Mouse (Mus musculus): Measurements from ENCODE around the gene Igsf21. TPM values are rescaled to one million over a fixed set of nuclear protein-coding genes. Genes with fewer than 3 reads are reported as not detected.

Igsf21 gene
- polyA plus RNA-seq, 1 experiment from 2014 or later: 50.8 TPM

DNA sequence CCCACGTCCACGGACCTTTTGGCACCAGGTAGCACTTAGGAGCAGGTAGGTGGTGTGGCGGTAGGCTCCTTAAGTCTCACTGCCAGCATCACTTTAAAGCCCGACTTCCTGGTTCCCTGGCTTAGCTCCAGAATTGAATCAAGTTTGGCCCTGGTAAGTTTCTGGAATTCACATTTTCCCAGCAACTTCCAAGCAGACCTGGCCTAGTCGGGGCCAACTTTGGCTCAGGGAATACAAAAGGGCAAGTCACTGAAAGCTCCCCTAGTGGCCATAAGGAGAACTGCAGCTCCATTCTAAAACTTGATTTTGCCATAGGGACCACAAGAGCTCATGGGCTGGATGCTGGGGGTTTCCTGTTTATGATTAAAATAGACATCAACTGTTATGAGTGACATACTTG, 145.5 kb downstream of the Igsf21 start:
- Histone ChIP-seq H3K27ac (replicated peaks) (no peak overlapping the region), H3K9me3 (no peaks in the 10 kb centered on the region), H3K27me3 (no peaks in the 10 kb centered on the region), H3K4me3 (no peak overlapping the region), H3K4me1 (peaks cover 36% of the 10 kb centered on the region), H3K36me3 (no peaks in the 10 kb centered on the region), H3K4me2 (replicated peaks) (no peak overlapping the region), H3K9ac (replicated peaks) (no peak overlapping the region)
- WGBS: 74% methylated on average over 5 of the region's 5 CpGs
- no peak for ATAC-seq (replicated peaks)

DNA sequence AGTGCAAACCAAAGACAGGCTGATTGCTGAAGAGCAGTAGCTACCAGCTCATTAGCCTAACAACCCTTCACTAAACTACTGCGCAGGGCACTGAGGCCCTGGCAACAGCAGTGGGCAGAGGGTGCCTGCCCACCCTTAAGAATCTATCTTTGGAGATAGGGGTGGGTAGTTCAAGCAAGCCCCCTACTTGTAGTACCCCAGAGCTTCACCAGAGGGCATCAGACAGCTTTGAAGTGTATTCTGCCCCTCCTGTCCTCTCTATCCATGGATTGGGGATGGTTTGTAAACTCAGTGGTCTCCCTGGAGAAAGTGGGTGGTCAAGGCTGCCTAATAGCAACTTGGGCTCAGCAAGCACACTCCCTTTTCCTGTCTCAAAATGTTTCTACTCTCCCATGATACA, 146.4 kb downstream of the Igsf21 start:
- Histone ChIP-seq H3K9ac (replicated peaks) (no peak overlapping the region), H3K4me1 (peaks cover 39% of the 10 kb centered on the region), H3K27ac (replicated peaks) (no peak overlapping the region), H3K36me3 (no peaks in the 10 kb centered on the region), H3K9me3 (no peaks in the 10 kb centered on the region), H3K27me3 (no peaks in the 10 kb centered on the region), H3K4me2 (replicated peaks) (no peak overlapping the region), H3K4me3 (no peak overlapping the region)
- WGBS: 48% methylated on average over 1 of the region's 1 CpGs
- no peak for ATAC-seq (replicated peaks)

DNA sequence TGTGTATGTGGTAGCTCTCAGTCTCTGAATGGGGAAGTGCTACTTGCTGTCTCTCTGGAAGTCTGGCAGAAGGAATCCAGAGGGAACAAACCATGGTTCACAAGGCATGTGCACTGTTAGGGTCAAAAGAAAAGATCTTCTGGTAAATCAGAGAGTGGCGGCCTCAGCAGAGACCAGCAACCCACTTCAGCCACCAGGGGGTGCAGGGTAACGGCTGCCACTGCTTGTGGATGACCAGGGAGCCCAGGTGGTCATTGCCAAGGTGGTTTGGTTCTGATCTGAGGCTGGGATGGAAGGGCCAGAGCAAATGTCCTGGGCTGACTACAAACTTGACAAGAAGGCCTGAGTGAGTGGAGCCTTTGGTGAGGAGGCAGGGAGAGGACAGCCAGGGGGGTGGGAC, 150.3 kb downstream of the Igsf21 start:
- WGBS: 53% methylated on average over 2 of the region's 2 CpGs
- Histone ChIP-seq H3K27me3 (no peaks in the 10 kb centered on the region), H3K4me3 (no peak overlapping the region), H3K9me3 (no peaks in the 10 kb centered on the region), H3K9ac (replicated peaks) (no peak overlapping the region), H3K4me2 (replicated peaks) (no peak overlapping the region), H3K4me1 (peaks cover 17% of the 10 kb centered on the region), H3K27ac (replicated peaks) (no peak overlapping the region), H3K36me3 (no peaks in the 10 kb centered on the region)
- ATAC-seq (replicated peaks): no peak

DNA sequence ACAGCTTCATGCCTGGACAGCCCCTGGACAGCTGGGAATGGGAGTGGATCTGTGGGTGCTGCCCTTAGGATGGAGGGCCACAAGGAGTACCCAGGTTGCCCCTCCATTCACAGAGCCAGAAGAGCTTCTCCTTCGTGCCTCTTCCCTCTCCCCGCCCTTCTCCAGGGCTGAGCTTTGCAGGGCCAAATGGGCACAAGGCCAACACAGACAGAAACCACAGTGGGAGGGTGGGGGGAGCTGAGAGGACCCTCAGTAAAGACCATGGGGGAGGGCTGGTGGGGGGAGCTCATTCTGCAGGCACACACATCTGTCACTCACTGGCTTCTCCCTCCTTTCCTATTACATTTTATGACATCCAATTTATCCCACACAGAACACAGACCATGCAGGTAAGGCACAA, 151.7 kb downstream of the Igsf21 start:
- Histone ChIP-seq H3K9ac (replicated peaks) (no peak overlapping the region), H3K27me3 (no peaks in the 10 kb centered on the region), H3K9me3 (no peaks in the 10 kb centered on the region), H3K27ac (replicated peaks) (no peak overlapping the region), H3K4me2 (replicated peaks) (no peak overlapping the region), H3K4me1 (peaks cover 17% of the 10 kb centered on the region), H3K36me3 (no peaks in the 10 kb centered on the region), H3K4me3 (no peak overlapping the region)
- no peak for ATAC-seq (replicated peaks)
- 37% methylated on average over 2 of the region's 2 CpGs for WGBS

DNA sequence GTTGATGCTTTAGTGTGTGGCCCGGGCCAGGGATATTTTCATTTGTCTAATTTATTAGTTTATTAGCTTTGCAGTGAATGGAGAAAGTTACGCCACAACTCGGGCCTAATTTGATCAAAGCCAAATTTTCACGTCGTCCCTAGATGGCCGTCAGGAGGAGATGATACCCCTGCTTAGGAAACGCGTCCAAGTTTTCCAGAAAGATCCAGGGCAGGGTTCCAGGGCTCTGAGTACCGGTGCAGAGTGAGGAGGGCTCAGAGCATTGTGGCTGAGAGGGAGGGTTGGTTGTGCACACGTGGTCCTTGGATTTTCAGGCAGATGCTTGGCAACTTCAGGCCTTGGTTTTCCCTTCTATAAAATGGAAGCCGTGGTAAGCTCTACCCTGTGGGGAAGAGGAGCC, 154.2 kb downstream of the Igsf21 start:
- no peak for ATAC-seq (replicated peaks)
- no peak overlapping the region for H3K4me2 ChIP-seq (replicated peaks)
- H3K36me3 ChIP-seq: no peaks in the 10 kb centered on the region
- no peak overlapping the region for H3K4me3 ChIP-seq
- H3K9ac ChIP-seq (replicated peaks): no peak overlapping the region
- H3K9me3 ChIP-seq: no peaks in the 10 kb centered on the region
- WGBS: 65% methylated on average over 11 of the region's 11 CpGs
- peaks cover 14% of the 10 kb centered on the region for H3K4me1 ChIP-seq
- no peak overlapping the region for H3K27ac ChIP-seq (replicated peaks)
- no peaks in the 10 kb centered on the region for H3K27me3 ChIP-seq

DNA sequence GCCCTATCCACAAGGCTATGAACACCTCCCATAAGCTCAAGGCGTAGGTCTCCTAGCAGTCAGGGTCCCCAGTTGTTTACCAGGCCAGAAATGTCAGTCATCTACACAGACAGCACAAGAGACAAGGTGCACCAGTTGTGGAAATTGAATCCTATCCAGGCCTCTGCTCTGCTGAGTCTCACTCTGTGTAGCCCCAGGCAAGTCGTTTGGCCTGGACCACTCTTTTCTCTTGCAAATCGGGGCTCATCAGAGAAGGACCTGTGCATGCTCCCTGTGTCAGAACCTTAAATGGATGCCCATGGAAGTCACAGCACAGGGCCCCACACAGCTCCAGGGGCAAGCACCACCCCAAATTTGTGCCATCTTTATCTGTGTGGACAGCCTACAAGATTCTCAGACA, 154.9 kb downstream of the Igsf21 start:
- Histone ChIP-seq H3K27ac (replicated peaks) (no peak overlapping the region), H3K9ac (replicated peaks) (no peak overlapping the region), H3K36me3 (no peaks in the 10 kb centered on the region), H3K27me3 (no peaks in the 10 kb centered on the region), H3K9me3 (no peaks in the 10 kb centered on the region), H3K4me2 (replicated peaks) (no peak overlapping the region), H3K4me1 (peaks cover 14% of the 10 kb centered on the region), H3K4me3 (no peak overlapping the region)
- ATAC-seq (replicated peaks): no peak
- WGBS: 54% methylated on average over 3 of the region's 3 CpGs

DNA sequence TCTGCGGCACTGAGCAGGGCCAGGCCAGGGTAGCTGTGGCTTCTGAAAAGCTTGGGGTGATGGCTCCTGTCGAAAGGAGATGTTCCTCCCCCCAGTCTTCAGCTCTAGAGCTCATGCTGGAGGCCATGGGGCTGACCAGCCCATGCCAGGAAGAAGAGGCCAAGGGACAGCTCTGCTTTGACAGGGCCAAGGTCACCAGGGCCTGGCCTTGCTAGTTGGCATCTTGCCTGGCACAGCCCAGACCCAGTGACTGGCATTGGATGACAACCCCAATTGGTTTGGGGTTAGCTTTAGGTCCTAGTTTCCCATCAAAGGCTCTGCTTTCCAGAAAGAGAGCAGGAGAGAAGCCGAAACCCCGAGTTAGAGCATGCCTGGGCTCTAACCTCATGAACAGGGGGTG, 156.9 kb downstream of the Igsf21 start:
- ATAC-seq (replicated peaks): no peak
- Histone ChIP-seq H3K4me3 (no peak overlapping the region), H3K4me2 (replicated peaks) (no peak overlapping the region), H3K36me3 (no peaks in the 10 kb centered on the region), H3K27ac (replicated peaks) (no peak overlapping the region), H3K9me3 (no peaks in the 10 kb centered on the region), H3K9ac (replicated peaks) (no peak overlapping the region), H3K4me1 (peaks cover 5% of the 10 kb centered on the region), H3K27me3 (no peaks in the 10 kb centered on the region)
- WGBS: 86% methylated on average over 4 of the region's 4 CpGs

DNA sequence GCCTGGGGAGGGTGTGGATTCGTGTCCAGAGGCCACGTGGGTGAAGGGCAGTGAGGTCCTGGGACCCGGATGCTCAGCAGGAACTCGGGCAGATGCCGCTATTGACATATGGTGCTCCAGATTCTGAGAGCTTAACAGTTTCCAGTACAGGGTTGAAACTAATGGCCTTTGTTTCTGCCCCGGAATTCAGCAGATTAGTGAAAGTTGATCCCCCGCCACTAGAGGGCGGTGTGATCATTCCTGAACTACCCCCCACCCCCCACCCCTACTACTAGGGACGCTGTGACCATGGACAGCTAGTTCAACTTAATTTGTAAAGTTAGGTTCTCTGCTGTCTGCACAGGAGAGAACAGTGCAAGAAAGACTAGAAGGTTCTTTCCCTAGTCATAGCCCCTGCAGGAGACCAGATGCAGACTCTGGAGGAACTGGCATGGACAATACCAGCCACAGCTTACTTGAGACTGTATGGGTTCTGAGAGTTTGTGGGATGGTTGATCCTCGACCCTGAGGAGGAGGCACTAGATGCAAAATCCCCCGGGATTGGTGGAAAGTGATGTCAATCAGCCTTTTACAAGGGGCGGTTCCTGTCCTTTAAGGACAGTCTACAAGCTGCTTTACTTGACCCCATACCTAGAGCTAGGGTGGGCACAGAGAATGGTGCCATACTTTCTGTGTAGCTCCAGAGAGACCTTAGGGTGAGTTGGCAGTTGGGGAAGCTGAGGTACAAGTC, 157.7 kb downstream of the Igsf21 start:
- WGBS: 81% methylated on average over 12 of the region's 12 CpGs

DNA sequence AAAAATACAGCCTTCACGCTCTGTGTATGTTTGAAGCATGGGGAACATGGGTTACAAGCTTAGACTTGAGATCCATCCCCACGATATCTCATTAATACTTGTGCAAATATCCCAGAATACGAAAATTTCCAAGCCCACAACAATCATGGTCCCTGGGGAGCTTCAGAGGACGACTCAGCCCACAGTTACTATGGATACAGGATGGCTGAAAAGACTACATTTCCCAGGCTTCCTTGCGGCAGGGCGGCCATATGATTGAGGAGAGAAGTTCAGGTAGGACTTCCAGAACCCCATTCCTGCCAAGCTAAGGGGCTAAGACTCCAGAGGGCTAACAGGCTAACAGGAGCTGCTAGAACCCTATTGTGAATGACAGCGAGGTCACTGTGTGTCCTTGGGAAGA, 160.4 kb downstream of the Igsf21 start:
- Histone ChIP-seq H3K9me3 (no peaks in the 10 kb centered on the region), H3K4me1 (peaks cover 14% of the 10 kb centered on the region), H3K9ac (replicated peaks) (no peak overlapping the region), H3K36me3 (no peaks in the 10 kb centered on the region), H3K4me3 (no peak overlapping the region), H3K4me2 (replicated peaks) (no peak overlapping the region), H3K27ac (replicated peaks) (no peak overlapping the region), H3K27me3 (no peaks in the 10 kb centered on the region)
- ATAC-seq (replicated peaks): no peak
- 62% methylated on average over 7 of the region's 7 CpGs for WGBS

More for the DNA sequence above, 157.7 kb downstream of the Igsf21 start:
- H3K27ac ChIP-seq (replicated peaks): no peak overlapping the region
- peaks cover 10% of the 10 kb centered on the region for H3K4me1 ChIP-seq
- no peaks in the 10 kb centered on the region for H3K36me3 ChIP-seq
- no peak overlapping the region for H3K9ac ChIP-seq (replicated peaks)
- no peaks in the 10 kb centered on the region for H3K27me3 ChIP-seq
- ATAC-seq (replicated peaks): no peak
- no peak overlapping the region for H3K4me2 ChIP-seq (replicated peaks)
- H3K9me3 ChIP-seq: no peaks in the 10 kb centered on the region
- H3K4me3 ChIP-seq: no peak overlapping the region

DNA sequence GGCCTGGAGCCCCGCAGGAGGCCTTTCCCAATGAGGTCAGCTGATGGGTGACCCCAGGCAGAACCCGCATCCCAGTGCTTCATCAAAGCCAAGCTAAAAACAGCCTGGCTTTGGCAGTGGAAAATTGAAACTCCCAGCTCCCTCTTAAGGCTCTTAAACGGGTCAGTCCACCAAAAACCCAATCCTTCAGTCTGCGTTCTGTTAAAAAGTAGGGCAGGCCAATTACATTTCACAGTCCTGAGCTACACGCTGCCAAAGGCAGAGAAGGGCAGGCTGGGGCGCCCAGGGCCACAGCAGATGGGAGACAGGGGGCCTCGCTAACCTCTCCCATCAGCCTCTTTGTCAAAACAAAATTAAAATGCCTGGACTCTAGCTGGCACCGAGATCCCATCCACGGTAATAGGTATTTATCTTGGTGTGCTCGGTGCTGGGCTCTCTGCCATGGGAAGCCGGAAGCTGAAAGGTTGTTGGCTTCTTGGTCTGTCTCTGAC, 162.0 kb downstream of the Igsf21 start:
- no peaks in the 10 kb centered on the region for H3K9me3 ChIP-seq
- H3K27ac ChIP-seq (replicated peaks): peak overlapping the region; percentile 53
- H3K27me3 ChIP-seq: no peaks in the 10 kb centered on the region
- ATAC-seq (replicated peaks): no peak
- no peak overlapping the region for H3K4me3 ChIP-seq
- no peaks in the 10 kb centered on the region for H3K36me3 ChIP-seq
- peaks cover 14% of the 10 kb centered on the region for H3K4me1 ChIP-seq
- H3K9ac ChIP-seq (replicated peaks): no peak overlapping the region
- WGBS: 27% methylated on average over 11 of the region's 11 CpGs
- no peak overlapping the region for H3K4me2 ChIP-seq (replicated peaks)

DNA sequence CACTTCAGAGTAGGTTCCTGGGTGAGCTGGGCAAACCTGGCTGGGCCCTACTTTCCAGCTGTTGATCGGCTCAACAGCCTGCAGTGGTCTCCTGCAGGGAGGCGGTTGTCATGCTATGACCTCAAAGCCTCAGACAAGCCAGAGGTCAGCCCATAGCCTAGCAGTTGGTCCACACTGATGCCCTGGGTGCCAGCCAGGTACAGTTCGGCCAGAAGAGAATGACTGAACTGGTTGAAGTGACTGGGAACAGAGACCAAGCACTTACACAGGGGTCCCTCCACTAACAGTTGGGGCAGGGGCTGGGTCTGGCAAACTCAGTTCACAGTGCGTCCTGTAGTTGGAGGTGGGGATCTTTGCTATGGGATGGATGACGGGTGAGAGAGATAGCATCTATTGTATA, 162.5 kb downstream of the Igsf21 start:
- Histone ChIP-seq H3K36me3 (no peaks in the 10 kb centered on the region), H3K9me3 (no peaks in the 10 kb centered on the region), H3K27ac (replicated peaks) (peak overlapping the region; percentile 53; the same call in 1 of the 2 replicates), H3K4me2 (replicated peaks) (no peak overlapping the region), H3K27me3 (no peaks in the 10 kb centered on the region), H3K4me1 (peaks cover 14% of the 10 kb centered on the region), H3K4me3 (no peak overlapping the region), H3K9ac (replicated peaks) (no peak overlapping the region)
- no peak for ATAC-seq (replicated peaks)
- 85% methylated on average over 5 of the region's 5 CpGs for WGBS

DNA sequence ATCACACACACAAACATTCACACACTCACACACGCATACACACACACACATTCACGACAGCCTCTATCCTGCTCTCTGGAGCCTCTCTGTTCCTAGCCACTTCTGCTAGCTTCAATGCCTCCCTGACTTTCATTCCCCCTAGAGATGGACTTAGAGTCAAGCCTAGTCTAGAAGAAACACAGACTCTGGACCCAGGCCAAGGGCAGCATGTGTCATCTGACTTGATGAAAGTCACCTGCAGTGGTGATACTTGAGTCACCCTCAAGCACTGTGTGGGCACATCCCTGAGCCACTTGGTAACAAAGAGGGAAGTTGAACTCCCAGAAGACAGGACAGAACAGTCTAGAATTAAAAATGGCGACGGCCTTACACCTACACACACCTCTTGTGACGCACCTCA, 168.2 kb downstream of the Igsf21 start:
- whole genome bisulfite sequencing: 87% methylated on average over 5 of the region's 5 CpGs
- ATAC-seq (replicated peaks): no peak

DNA sequence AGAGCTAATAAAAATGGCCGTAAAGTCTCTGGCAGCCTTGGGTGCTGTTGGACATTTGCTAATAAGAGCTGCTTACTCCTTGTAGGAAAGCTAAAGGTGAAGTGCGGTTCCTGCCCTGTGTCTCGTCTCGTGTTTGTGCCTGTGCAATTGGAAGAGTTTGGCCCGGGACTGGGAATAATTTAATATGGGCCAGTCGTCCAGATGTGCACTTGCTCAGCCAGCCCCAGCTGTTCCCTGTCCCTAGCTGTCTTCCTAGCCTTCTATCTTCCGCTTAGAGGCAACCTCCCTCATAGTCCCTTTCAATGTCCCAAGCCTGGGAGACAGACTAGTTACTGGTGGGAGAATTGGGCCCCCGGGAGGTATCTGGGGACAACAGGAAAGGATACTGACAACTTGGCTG, 169.0 kb downstream of the Igsf21 start:
- no peak for ATAC-seq (replicated peaks)
- Histone ChIP-seq H3K36me3 (no peaks in the 10 kb centered on the region), H3K4me1 (peaks cover 22% of the 10 kb centered on the region), H3K9me3 (no peaks in the 10 kb centered on the region), H3K4me3 (no peak overlapping the region), H3K27me3 (no peaks in the 10 kb centered on the region), H3K9ac (replicated peaks) (no peak overlapping the region), H3K4me2 (replicated peaks) (no peak overlapping the region), H3K27ac (replicated peaks) (peak overlapping the region; percentile 82)
- WGBS: 73% methylated on average over 8 of the region's 8 CpGs

More for the DNA sequence above, 168.2 kb downstream of the Igsf21 start:
- H3K4me1 ChIP-seq: peaks cover 22% of the 10 kb centered on the region
- H3K4me3 ChIP-seq: no peak overlapping the region
- no peaks in the 10 kb centered on the region for H3K9me3 ChIP-seq
- H3K36me3 ChIP-seq: no peaks in the 10 kb centered on the region
- no peak overlapping the region for H3K4me2 ChIP-seq (replicated peaks)
- no peaks in the 10 kb centered on the region for H3K27me3 ChIP-seq
- H3K9ac ChIP-seq (replicated peaks): no peak overlapping the region
- no peak overlapping the region for H3K27ac ChIP-seq (replicated peaks)
